Mouse (Mus musculus) ES-E14 (cell line): ENCODE data around the gene C1ra. TPM values are rescaled to one million over a fixed set of nuclear protein-coding genes. Genes with fewer than 3 reads are reported as not detected.
"Not testable (repeated sequence)": the region's sequence is repeated elsewhere in the genome, so short reads cannot be mapped to it uniquely, and the experiment has no call there.

ENCODE experiments used
- DNase-seq: peaks from one replicate; pipeline ENCODE4 v3.0.0-alpha.2; 2013; ENCODE audit warnings: low read depth, low spot score
- H3K27ac ChIP-seq: 2 replicates; pipeline ENCODE4 v1.5.1; 2012; ENCODE audit warnings: low read depth, mild to moderate bottlenecking, low read length, moderate library complexity, mixed read lengths; ENCODE audit not compliant: poor library complexity, insufficient read depth, severe bottlenecking
- H3K36me3 ChIP-seq: 2 replicates; pipeline ENCODE4 v1.6.1; 2012; ENCODE audit warnings: mild to moderate bottlenecking, low read length, moderate library complexity, mixed read lengths; ENCODE audit not compliant: control insufficient read depth, poor library complexity, insufficient read depth, severe bottlenecking
- H3K4me1 ChIP-seq, 2 experiments: fragments of 150-350 bp in 1 of 2; sonication (generic) in 1 of 2; 2 replicates each; pipeline ENCODE4 v1.6.1; 2012; ENCODE audit warnings: low read length in 2 of 2, mild to moderate bottlenecking in 1 of 2, mixed read lengths in 1 of 2; ENCODE audit not compliant: control insufficient read depth in 2 of 2, insufficient read depth in 2 of 2, poor library complexity in 1 of 2
- H3K4me3 ChIP-seq, 2 experiments: fragments of 150-350 bp in 1 of 2; sonication (generic) in 1 of 2; 2 replicates each; pipeline ENCODE4 v1.5.1; 2012; ENCODE audit warnings: low read length in 2 of 2, low read depth in 1 of 2, mild to moderate bottlenecking in 1 of 2, mixed read lengths in 1 of 2; ENCODE audit not compliant: insufficient read depth in 1 of 2, poor library complexity in 1 of 2, severe bottlenecking in 1 of 2
- H3K9ac ChIP-seq: 2 replicates; pipeline ENCODE4 v1.6.1; 2012; ENCODE audit warnings: low read depth, mild to moderate bottlenecking, low read length, mixed read lengths; ENCODE audit not compliant: poor library complexity, insufficient read depth, severe bottlenecking
- H3K9me3 ChIP-seq: fragments of 150-350 bp; sonication (generic); 2 replicates; pipeline ENCODE4 v1.6.1; 2012; ENCODE audit warnings: low read depth, mild to moderate bottlenecking, low read length; ENCODE audit not compliant: control insufficient read depth, insufficient read depth
- CHD2 ChIP-seq: IDR thresholded peaks from 2 replicates; pipeline ENCODE4 v1.6.1; 2014; ENCODE audit warnings: mild to moderate bottlenecking, low read depth, low read length, inconsistent platforms
- HCFC1 ChIP-seq: IDR thresholded peaks from 2 replicates; pipeline ENCODE4 v1.6.1; 2012; ENCODE audit warnings: low read length, inconsistent platforms, borderline replicate concordance; ENCODE audit not compliant: insufficient read depth
- MAFK ChIP-seq: IDR thresholded peaks from 2 replicates; pipeline ENCODE4 v1.6.1; 2014; ENCODE audit warnings: mild to moderate bottlenecking, low read depth, low read length, inconsistent platforms; ENCODE audit not compliant: insufficient read depth
- ZC3H11A ChIP-seq: IDR thresholded peaks from 2 replicates; pipeline ENCODE4 v1.6.1; 2012; ENCODE audit warnings: low read depth, mild to moderate bottlenecking, inconsistent platforms, low read length, borderline replicate concordance
- ZNF384 ChIP-seq: IDR thresholded peaks from 2 replicates; pipeline ENCODE4 v1.6.1; 2012; ENCODE audit warnings: low read depth, low read length, inconsistent platforms
- in situ Hi-C, 2 experiments: fragments of 600-800 bp; cut with MboI; formaldehyde crosslinking; loops; one replicate each; pipeline ENCODE4 v1.15.1; 2025; ENCODE audit warnings: low sequenced_read_pairs in 2 of 2, inconsistent platforms in 1 of 2; ENCODE audit not compliant: unreplicated experiment in 2 of 2
- total RNA-seq: library from RNA; depleted of rRNA; stranded (reverse); fragments of 300-350 nt; gene quantifications from 2 replicates; pipeline ENCODE4 v1.2.3, GENCODE M21; 2012

C1ra gene
- total RNA-seq, 1 experiment: 0.31 TPM

GRCm38 (mm10) chr6:124501473-124501872, 10.7 kb upstream of the C1ra start:
- DNase-seq: no peak
- Histone ChIP-seq H3K4me1 (peaks cover 0 to 11% of the 10 kb centered on the region in 2 experiments; a peak in 2 of 4 replicates), H3K27ac (no peak overlapping the region), H3K9me3 (no peaks in the 10 kb centered on the region), H3K9ac (no peak overlapping the region), H3K4me3 (no peak overlapping the region), H3K36me3 (no peaks in the 10 kb centered on the region)
- TF ChIP-seq ZNF384: no peak
- no peak for TF ChIP-seq HCFC1
- TF ChIP-seq CHD2: no peak
- no peak for TF ChIP-seq MAFK
- TF ChIP-seq ZC3H11A: no peak
- in situ Hi-C loops: no loop called here

GRCm38 (mm10) chr6:124502021-124502420, 10.2 kb upstream of the C1ra start:
- in situ Hi-C loops: no loop called here
- no peak overlapping the region for H3K9ac ChIP-seq
- H3K9me3 ChIP-seq: no peaks in the 10 kb centered on the region
- peaks cover 0 to 11% of the 10 kb centered on the region in 2 experiments; a peak in 2 of 4 replicates for H3K4me1 ChIP-seq
- DNase-seq: no peak
- H3K36me3 ChIP-seq: no peaks in the 10 kb centered on the region
- no peak overlapping the region for H3K27ac ChIP-seq
- no peak overlapping the region for H3K4me3 ChIP-seq
- TF ChIP-seq MAFK (no peak), CHD2 (no peak), ZNF384 (no peak), HCFC1 (no peak), ZC3H11A (no peak)

GRCm38 (mm10) chr6:124505028-124505427, 7.2 kb upstream of the C1ra start:
- Histone ChIP-seq H3K9me3 (no peaks in the 10 kb centered on the region), H3K9ac (no peak overlapping the region), H3K4me1 (peaks cover 0 to 14% of the 10 kb centered on the region in 2 experiments; a peak in 2 of 4 replicates), H3K36me3 (no peaks in the 10 kb centered on the region), H3K27ac (no peak overlapping the region), H3K4me3 (no peak overlapping the region)
- in situ Hi-C loops: no loop called here
- TF ChIP-seq ZNF384 (no peak), ZC3H11A (no peak), CHD2 (no peak), MAFK (no peak), HCFC1 (no peak)
- DNase-seq: no peak

GRCm38 (mm10) chr6:124506991-124507390, 5.2 kb upstream of the C1ra start:
- no peak for DNase-seq
- Histone ChIP-seq H3K9ac (no peak overlapping the region), H3K4me3 (no peak overlapping the region), H3K9me3 (no peaks in the 10 kb centered on the region), H3K4me1 (peaks cover 0 to 8% of the 10 kb centered on the region in 2 experiments; a peak in 2 of 4 replicates), H3K36me3 (no peaks in the 10 kb centered on the region), H3K27ac (no peak overlapping the region)
- in situ Hi-C loops: no loop called here
- TF ChIP-seq HCFC1: no peak
- no peak for TF ChIP-seq ZC3H11A
- no peak for TF ChIP-seq CHD2
- TF ChIP-seq ZNF384: no peak
- TF ChIP-seq MAFK: no peak

GRCm38 (mm10) chr6:124508292-124508691, 3.9 kb upstream of the C1ra start:
- no peak for DNase-seq
- H3K4me3 ChIP-seq: no peak overlapping the region
- no peak overlapping the region for H3K27ac ChIP-seq
- no peaks in the 10 kb centered on the region for H3K36me3 ChIP-seq
- in situ Hi-C loops: no loop called here
- TF ChIP-seq MAFK (no peak), CHD2 (no peak), ZC3H11A (no peak), HCFC1 (no peak), ZNF384 (no peak)
- peaks cover 0 to 9% of the 10 kb centered on the region in 2 experiments; a peak in 2 of 4 replicates for H3K4me1 ChIP-seq
- H3K9ac ChIP-seq: no peak overlapping the region
- H3K9me3 ChIP-seq: no peaks in the 10 kb centered on the region

DNA sequence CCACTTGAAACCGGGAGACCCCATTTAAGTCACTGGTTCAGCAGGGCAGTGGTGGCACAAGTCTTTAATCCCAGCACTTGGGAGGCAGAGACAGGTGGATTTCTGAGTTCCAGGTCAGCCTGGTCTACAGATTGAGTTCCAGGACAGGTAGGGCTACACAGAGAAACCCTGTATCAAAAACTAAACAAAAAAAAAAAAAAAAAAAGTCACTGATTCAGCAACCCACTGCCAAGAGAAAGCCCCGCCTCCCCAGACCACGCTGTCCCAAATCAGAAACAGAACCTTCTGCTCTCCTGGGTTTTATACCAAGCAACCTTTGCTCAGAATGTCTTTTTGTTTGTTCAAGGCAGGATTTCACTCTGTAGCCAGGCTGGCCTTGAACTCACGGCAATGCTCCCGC, 3.0 kb upstream of the C1ra start:
- DNase-seq, H3K36me3 ChIP-seq, H3K4me1 ChIP-seq, H3K9me3 ChIP-seq, in situ Hi-C loops, H3K27ac ChIP-seq, H3K9ac ChIP-seq, H3K4me3 ChIP-seq: not testable (repeated sequence)
